Mouse (Mus musculus) CH12.LX (cell line): Measurements from ENCODE around the gene Ctnna2. TPM values are rescaled to one million over a fixed set of nuclear protein-coding genes. Genes with fewer than 3 reads are reported as not detected.

ENCODE experiments used
- DNase-seq: peaks from one replicate; pipeline ENCODE4 v3.0.0-alpha.2; 2013; ENCODE audit errors: extremely low read depth
- H3K27ac ChIP-seq: 2 replicates; pipeline ENCODE4 v1.5.1; 2012; ENCODE audit warnings: low read depth, mild to moderate bottlenecking, control low read depth, moderate library complexity; ENCODE audit not compliant: insufficient read depth
- H3K27me3 ChIP-seq: replicated peaks from 2 replicates; pipeline ENCODE3; 2012; ENCODE audit warnings: inconsistent platforms
- H3K36me3 ChIP-seq, 2 experiments: replicated peaks in 1 of 2; 2 replicates each; pipeline versions ENCODE3 to v1.6.1; 2012; ENCODE audit warnings: inconsistent platforms in 1 of 2, low read length in 1 of 2, mild to moderate bottlenecking in 1 of 2, mixed read lengths in 1 of 2, moderate library complexity in 1 of 2; ENCODE audit not compliant: control insufficient read depth in 1 of 2, insufficient read depth in 1 of 2
- H3K4me1 ChIP-seq, 2 experiments: 2 replicates each; pipeline ENCODE4 v1.6.1; 2012; ENCODE audit warnings: inconsistent platforms in 1 of 2, moderate library complexity in 1 of 2; ENCODE audit not compliant: insufficient read depth in 2 of 2, control insufficient read depth in 1 of 2
- H3K4me2 ChIP-seq: 2 replicates; pipeline ENCODE4 v1.6.1; 2012; ENCODE audit warnings: low read depth, mild to moderate bottlenecking, control low read depth; ENCODE audit not compliant: poor library complexity, insufficient read depth, severe bottlenecking
- H3K4me3 ChIP-seq, 3 experiments: fragments of 150-350 bp in 1 of 3; sonication (generic) in 1 of 3; replicated peaks in 1 of 3; 2 replicates each; pipeline versions ENCODE3 to v1.5.1; 2011 to 2012; ENCODE audit warnings: low read depth in 2 of 3, low read length in 2 of 3, mild to moderate bottlenecking in 2 of 3, moderate library complexity in 2 of 3, control low read depth in 1 of 3, improper control_type of control experiment in 1 of 3, inconsistent platforms in 1 of 3, mixed read lengths in 1 of 3; ENCODE audit not compliant: poor library complexity in 1 of 3
- H3K79me2 ChIP-seq: replicated peaks from 2 replicates; pipeline ENCODE4 v1.6.1; 2012; ENCODE audit warnings: mild to moderate bottlenecking, moderate library complexity; ENCODE audit not compliant: control insufficient read depth, poor library complexity, insufficient read depth, severe bottlenecking; ENCODE audit errors: extremely low read depth
- H3K9ac ChIP-seq: 2 replicates; pipeline ENCODE4 v1.6.1; 2012; ENCODE audit warnings: low read depth, mild to moderate bottlenecking, control low read depth, moderate library complexity; ENCODE audit not compliant: insufficient read depth
- H3K9me3 ChIP-seq: replicated peaks from 2 replicates; pipeline ENCODE3; 2012; ENCODE audit warnings: low read length, inconsistent platforms, mixed read lengths
- CHD1 ChIP-seq: IDR thresholded peaks from 2 replicates; pipeline ENCODE4 v1.6.1; 2012; ENCODE audit warnings: low read depth, low read length, improper control_type of control experiment, inconsistent platforms
- CHD2 ChIP-seq: IDR thresholded peaks from 2 replicates; pipeline ENCODE4 v1.6.1; 2011; ENCODE audit warnings: low read length, improper control_type of control experiment
- CTCF ChIP-seq, 2 experiments: IDR thresholded peaks in 1 of 2; conservative IDR thresholded peaks in 1 of 2; 2 replicates each; pipeline ENCODE4 v1.5.1; 2011 to 2012; ENCODE audit warnings: low read depth in 2 of 2, low read length in 2 of 2, improper control_type of control experiment in 1 of 2, inconsistent platforms in 1 of 2, mild to moderate bottlenecking in 1 of 2, moderate library complexity in 1 of 2
- E2F4 ChIP-seq: IDR thresholded peaks from 2 replicates; pipeline ENCODE4 v1.6.1; 2011; ENCODE audit warnings: low read depth, low read length, improper control_type of control experiment; ENCODE audit not compliant: insufficient replicate concordance
- ELF1 ChIP-seq: IDR thresholded peaks from 2 replicates; pipeline ENCODE4 v1.6.1; 2014; ENCODE audit warnings: low read depth, mild to moderate bottlenecking, inconsistent platforms, low read length, improper control_type of control experiment
- GABPA ChIP-seq: IDR thresholded peaks from 2 replicates; pipeline ENCODE4 v1.6.1; 2012; ENCODE audit warnings: low read depth, low read length, improper control_type of control experiment, inconsistent platforms; ENCODE audit not compliant: insufficient replicate concordance
- JUN ChIP-seq: IDR thresholded peaks from 2 replicates; pipeline ENCODE4 v1.6.1; 2011; ENCODE audit warnings: low read depth, mild to moderate bottlenecking, low read length, improper control_type of control experiment, moderate library complexity; ENCODE audit not compliant: insufficient read depth
- JUND ChIP-seq: conservative IDR thresholded peaks from 2 replicates; pipeline ENCODE4 v1.6.1; 2011; ENCODE audit warnings: low read depth, low read length, improper control_type of control experiment
- MAFK ChIP-seq: IDR thresholded peaks from 2 replicates; pipeline ENCODE4 v1.6.1; 2011; ENCODE audit warnings: low read length, improper control_type of control experiment; ENCODE audit not compliant: insufficient replicate concordance
- MAX ChIP-seq: IDR thresholded peaks from 2 replicates; pipeline ENCODE4 v1.6.1; 2011; ENCODE audit warnings: low read length, improper control_type of control experiment
- MYC ChIP-seq: IDR thresholded peaks from 2 replicates; pipeline ENCODE4 v1.6.1; 2011; ENCODE audit warnings: low read depth, mild to moderate bottlenecking, improper control_type of control experiment, low read length
- PAX5 ChIP-seq: IDR thresholded peaks from 2 replicates; pipeline ENCODE4 v1.6.1; 2012; ENCODE audit warnings: low read length, inconsistent platforms, mixed read lengths
- POLR2AphosphoS2 ChIP-seq: IDR thresholded peaks from 2 replicates; pipeline ENCODE4 v1.6.1; 2011; ENCODE audit warnings: low read depth, low read length, improper control_type of control experiment
- RAD21 ChIP-seq: IDR thresholded peaks from 2 replicates; pipeline ENCODE4 v1.6.1; 2011; ENCODE audit warnings: low read depth, mild to moderate bottlenecking, low read length, improper control_type of control experiment, moderate library complexity
- RCOR1 ChIP-seq: conservative IDR thresholded peaks from 2 replicates; pipeline ENCODE4 v1.6.1; 2012; ENCODE audit warnings: low read depth, mild to moderate bottlenecking, inconsistent platforms, low read length, improper control_type of control experiment
- SMC3 ChIP-seq: IDR thresholded peaks from 2 replicates; pipeline ENCODE4 v1.6.1; 2011; ENCODE audit warnings: low read depth, low read length, improper control_type of control experiment
- USF1 ChIP-seq: IDR thresholded peaks from 2 replicates; pipeline ENCODE4 v1.6.1; 2014; ENCODE audit warnings: low read depth, mild to moderate bottlenecking, inconsistent platforms, low read length, improper control_type of control experiment
- USF2 ChIP-seq: conservative IDR thresholded peaks from 2 replicates; pipeline ENCODE4 v1.6.1; 2011; ENCODE audit warnings: low read depth, low read length, improper control_type of control experiment
- ZC3H11A ChIP-seq: IDR thresholded peaks from 2 replicates; pipeline ENCODE4 v1.6.1; 2012; ENCODE audit warnings: low read depth, mild to moderate bottlenecking, inconsistent platforms, low read length, improper control_type of control experiment
- ZKSCAN1 ChIP-seq: IDR thresholded peaks from 2 replicates; pipeline ENCODE4 v1.6.1; 2012; ENCODE audit warnings: low read depth, inconsistent platforms, low read length, improper control_type of control experiment, borderline replicate concordance
- dilution Hi-C: fragments of 300-500 bp; cut with MboI; formaldehyde crosslinking; loops from 2 replicates; pipeline ENCODE4 v1.14.3; 2020; ENCODE audit warnings: low sequenced_read_pairs; ENCODE audit not compliant: extremely low pct_unique_long_range_greater_than_20kb, extremely low pct_ligation_motif_present
- in situ Hi-C: fragments of 300-500 bp; cut with MboI; formaldehyde crosslinking; loops from 3 replicates; pipeline ENCODE4 v1.14.3; 2019; ENCODE audit warnings: low sequenced_read_pairs, low pct_ligation_motif_present, low pct_unique_long_range_greater_than_20kb, mixed read lengths
- polyA plus RNA-seq: library from polyadenylated mRNA; unstranded; fragments of >175 nt; gene quantifications from 2 replicates; pipeline ENCODE4 v1.2.1, GENCODE M21; 2012; ENCODE audit warnings: low read depth; ENCODE audit not compliant: insufficient read length
- total RNA-seq, 2 experiments: library from RNA; depleted of rRNA; stranded (reverse); fragments of 300-350 nt in 1 of 2; fragments of >200 nt in 1 of 2; gene quantifications; 2 replicates each; pipeline ENCODE4 v1.2.3; 2012 to 2014

The Ctnna2 gene
- total and polyA plus RNA-seq, 3 experiments: not detected

DNA sequence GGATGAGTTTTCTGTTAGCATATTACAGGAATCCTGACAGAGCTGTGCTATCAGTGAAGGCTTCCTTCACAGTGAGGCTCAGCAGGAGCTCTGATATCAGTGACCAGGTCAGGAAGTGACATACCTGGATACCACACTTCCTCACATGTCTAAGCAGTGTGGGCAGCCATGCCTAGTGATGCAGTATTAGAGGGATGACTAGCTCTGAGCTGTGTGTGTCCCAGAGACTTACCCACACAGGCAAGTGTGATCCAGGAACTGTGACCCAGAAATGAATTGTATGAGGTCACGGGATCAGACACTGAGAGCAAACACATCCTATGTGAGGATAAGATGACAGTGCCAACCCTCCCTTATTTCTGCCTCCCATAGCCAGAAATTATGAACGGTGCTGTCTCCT lies 28.8 kb downstream of the Ctnna2 start:
- H3K36me3 ChIP-seq: no peaks in the 10 kb centered on the region
- H3K9ac ChIP-seq: no peak overlapping the region
- no peaks in the 10 kb centered on the region for H3K4me1 ChIP-seq
- no peak overlapping the region for H3K27ac ChIP-seq
- no peak overlapping the region for H3K4me2 ChIP-seq
- no peak overlapping the region for H3K4me3 ChIP-seq
- dilution Hi-C loops: no loop called here
- no peak for DNase-seq
- H3K79me2 ChIP-seq: no peaks in the 10 kb centered on the region
- in situ Hi-C loops: no loop called here
- TF ChIP-seq CHD2: no peak
- peaks cover 50% of the 10 kb centered on the region for H3K9me3 ChIP-seq
- no peaks in the 10 kb centered on the region for H3K27me3 ChIP-seq

DNA sequence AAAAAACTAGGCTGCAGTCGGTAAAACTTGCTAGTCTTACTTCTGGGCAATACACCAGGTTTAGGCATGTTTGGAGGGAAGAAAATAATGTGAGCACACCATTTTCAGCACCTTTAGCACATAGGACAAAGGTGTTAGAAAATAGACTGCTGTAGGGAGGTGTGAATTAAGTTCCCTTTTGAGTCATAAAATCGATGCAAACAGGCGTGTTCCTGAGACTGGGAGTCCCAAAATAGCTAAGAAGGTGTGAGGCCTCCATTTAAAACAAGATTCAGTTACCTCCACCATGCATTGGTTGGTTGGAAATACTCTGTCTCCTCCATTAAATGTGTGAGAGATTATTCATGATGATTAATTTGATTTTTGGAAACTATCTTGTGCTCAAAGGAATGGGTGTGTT lies 50.1 kb downstream of the Ctnna2 start:
- Histone ChIP-seq H3K79me2 (no peaks in the 10 kb centered on the region), H3K27me3 (no peaks in the 10 kb centered on the region), H3K4me2 (no peak overlapping the region), H3K9me3 (peaks cover 42% of the 10 kb centered on the region), H3K36me3 (no peaks in the 10 kb centered on the region), H3K4me1 (no peaks in the 10 kb centered on the region), H3K27ac (no peak overlapping the region), H3K4me3 (no peak overlapping the region), H3K9ac (no peak overlapping the region)
- TF ChIP-seq PAX5 (no peak), GABPA (no peak), RCOR1 (no peak), RAD21 (no peak), CHD2 (no peak), CHD1 (no peak), SMC3 (no peak), MAX (no peak), POLR2AphosphoS2 (no peak), USF1 (no peak), USF2 (no peak), CTCF (conservative IDR thresholded peaks at IDR 0.05 in 1 of 2, IDR thresholded peaks at IDR 0.05 in 1 of 2; ENCODE audit: low read depth in 2 of 2, low read length in 2 of 2) (no peak), MAFK (no peak), JUN (no peak), MYC (no peak), ZC3H11A (no peak), ZKSCAN1 (no peak), ELF1 (no peak), E2F4 (no peak), JUND (no peak)
- DNase-seq: no peak
- in situ Hi-C loops: no loop called here
- dilution Hi-C loops: no loop called here
